Mouse (Mus musculus): ENCODE results near the gene Slc24a4.

Gene Slc24a4

GRCm38 (mm10) chr12:102285318-102285717 is 156.8 kb downstream of the Slc24a4 start:
- DNase-seq (ENCODE audit: low spot score) = no peak

GRCm38 (mm10) chr12:102285779-102286178 is 157.2 kb downstream of the Slc24a4 start:
- no peak for DNase-seq (ENCODE audit: low spot score)

- no peak for DNase-seq (ENCODE audit: low spot score)
Measured at GRCm38 (mm10) chr12:102286681-102287414, 158.3 kb downstream of the Slc24a4 start.

- DNase-seq (ENCODE audit: low spot score) = no peak
Measured at GRCm38 (mm10) chr12:102287904-102288602, 159.5 kb downstream of the Slc24a4 start.

- DNase-seq (ENCODE audit: low spot score) = no peak
Measured at GRCm38 (mm10) chr12:102288846-102289245, 160.3 kb downstream of the Slc24a4 start.

- no peak for DNase-seq (ENCODE audit: low spot score)
Measured at GRCm38 (mm10) chr12:102289568-102289967, 161.0 kb downstream of the Slc24a4 start.

GRCm38 (mm10) chr12:102290662-102291061 is 162.1 kb downstream of the Slc24a4 start:
- DNase-seq (ENCODE audit: low spot score) = no peak

- DNase-seq (ENCODE audit: low spot score) = no peak
Measured at GRCm38 (mm10) chr12:102291686-102292085, 163.2 kb downstream of the Slc24a4 start.

- no peak for DNase-seq (ENCODE audit: low spot score)
Measured at GRCm38 (mm10) chr12:102292501-102293215, 164.1 kb downstream of the Slc24a4 start.

GRCm38 (mm10) chr12:102294634-102295033 is 166.1 kb downstream of the Slc24a4 start:
- DNase-seq (ENCODE audit: low spot score) = no peak

- no peak for DNase-seq (ENCODE audit: low spot score)
Measured at GRCm38 (mm10) chr12:102295230-102295629, 166.7 kb downstream of the Slc24a4 start.

- no peak for DNase-seq (ENCODE audit: low spot score)
Measured at GRCm38 (mm10) chr12:102295662-102296061, 167.1 kb downstream of the Slc24a4 start.

- DNase-seq (ENCODE audit: low spot score) = no peak
Measured at GRCm38 (mm10) chr12:102296361-102296760, 167.8 kb downstream of the Slc24a4 start.

GRCm38 (mm10) chr12:102296967-102297366 is 168.4 kb downstream of the Slc24a4 start:
- DNase-seq (ENCODE audit: low spot score) = no peak

- no peak for DNase-seq (ENCODE audit: low spot score)
Measured at GRCm38 (mm10) chr12:102299209-102299608, 170.7 kb downstream of the Slc24a4 start.

- DNase-seq (ENCODE audit: low spot score) = no peak
Measured at GRCm38 (mm10) chr12:102301585-102301984, 173.1 kb downstream of the Slc24a4 start.

- no peak for DNase-seq (ENCODE audit: low spot score)
Measured at GRCm38 (mm10) chr12:102302322-102302721, 173.8 kb downstream of the Slc24a4 start.

- DNase-seq (ENCODE audit: low spot score) = no peak
Measured at GRCm38 (mm10) chr12:102302831-102303351, 174.4 kb downstream of the Slc24a4 start.

GRCm38 (mm10) chr12:102303867-102304266 is 175.3 kb downstream of the Slc24a4 start:
- DNase-seq (ENCODE audit: low spot score) = no peak

- DNase-seq (ENCODE audit: low spot score) = no peak
Measured at GRCm38 (mm10) chr12:102305069-102305836, 176.7 kb downstream of the Slc24a4 start.

- DNase-seq (ENCODE audit: low spot score) = no peak
Measured at GRCm38 (mm10) chr12:102308001-102308456, 179.5 kb downstream of the Slc24a4 start.
